Mouse (Mus musculus): ENCODE measurements around the gene Tmprss11a. TPM values are rescaled to one million over a fixed set of nuclear protein-coding genes. Genes with fewer than 3 reads are reported as not detected.

The Tmprss11a gene
- polyA plus RNA-seq, 1 experiment from 2014 or later = 0.29 TPM

Other genes with a start within 250 kb of the Tmprss11a start
- gene Tmprss11c, start 179.7 kb downstream of the Tmprss11a start, polyA plus RNA-seq (2015; fragmentation: Nextera tagmentation; extraction: Ambion mirVana) = not detected in 2 replicates
- gene Tmprss11d, start 95.6 kb downstream of the Tmprss11a start, polyA plus RNA-seq (2015; fragmentation: Nextera tagmentation; extraction: Ambion mirVana) = not detected in 2 replicates
- gene Tmprss11g, start 49.6 kb upstream of the Tmprss11a start, polyA plus RNA-seq (2015; fragmentation: Nextera tagmentation; extraction: Ambion mirVana) = not detected in 2 replicates
- not detected in 2 replicates for gene Tmprss11f, start 163.4 kb upstream of the Tmprss11a start, polyA plus RNA-seq (2015; fragmentation: Nextera tagmentation; extraction: Ambion mirVana)
- gene Tmprss11b, start 207.4 kb upstream of the Tmprss11a start, polyA plus RNA-seq (2015; fragmentation: Nextera tagmentation; extraction: Ambion mirVana) = not detected in 2 replicates